Mouse (Mus musculus) limb, embryonic 14.5 days (tissue): ENCODE results near the gene Kdm1b. TPM values are rescaled to one million over a fixed set of nuclear protein-coding genes. Genes with fewer than 3 reads are reported as not detected.

Experiments
- ATAC-seq: fragments of 200-750 bp; cut with Nextera tagmentation; 2 replicates; pipeline ENCODE4 v1.8.0; 2017; ENCODE audit warnings: low read depth, moderate number of reproducible peaks, moderate TSS enrichment; ENCODE audit not compliant: low FRiP score
- DNase-seq: peaks from one replicate; pipeline ENCODE4 v3.0.0-alpha.2; 2015; ENCODE audit warnings: low spot score
- H3K27ac ChIP-seq: fragments of 300-500 bp; sonication (generic); replicated peaks from 2 replicates; pipeline ENCODE4 v1.5.1; 2014; ENCODE audit warnings: low read depth, mild to moderate bottlenecking, low read length, moderate library complexity, mixed read lengths
- H3K27me3 ChIP-seq: fragments of 300-500 bp; sonication (generic); 2 replicates; pipeline ENCODE4 v1.6.1; 2014; ENCODE audit warnings: low read length, mixed read lengths; ENCODE audit not compliant: control insufficient read depth, insufficient read depth
- H3K36me3 ChIP-seq: fragments of 300-500 bp; sonication (generic); 2 replicates; pipeline ENCODE4 v1.6.1; 2014; ENCODE audit warnings: mild to moderate bottlenecking, low read length, moderate library complexity, mixed read lengths; ENCODE audit not compliant: control insufficient read depth, insufficient read depth
- H3K4me1 ChIP-seq: fragments of 300-500 bp; sonication (generic); 2 replicates; pipeline ENCODE4 v1.6.1; 2014; ENCODE audit warnings: antibody characterized with exemption, low read length, mixed read lengths; ENCODE audit not compliant: control insufficient read depth, insufficient read depth
- H3K4me2 ChIP-seq: fragments of 300-500 bp; sonication (generic); replicated peaks from 2 replicates; pipeline ENCODE4 v1.6.1; 2014; ENCODE audit warnings: low read depth, mild to moderate bottlenecking, low read length, moderate library complexity; ENCODE audit not compliant: severe bottlenecking
- H3K4me3 ChIP-seq: fragments of 300-500 bp; sonication (generic); replicated peaks from 2 replicates; pipeline ENCODE4 v1.5.1; 2014; ENCODE audit warnings: low read length
- H3K9ac ChIP-seq: fragments of 300-500 bp; sonication (generic); 2 replicates; pipeline ENCODE4 v1.6.1; 2014; ENCODE audit warnings: mild to moderate bottlenecking, low read depth, low read length, moderate library complexity; ENCODE audit not compliant: severe bottlenecking
- H3K9me3 ChIP-seq: fragments of 300-500 bp; sonication (generic); 2 replicates; pipeline ENCODE4 v1.6.1; 2016; ENCODE audit warnings: low read length; ENCODE audit not compliant: control insufficient read depth
- POLR2A ChIP-seq: fragments of 200-500 bp; IDR thresholded peaks from 2 replicates; pipeline ENCODE4 v1.8.0; 2012; ENCODE audit warnings: inconsistent platforms, mild to moderate bottlenecking, moderate library complexity, borderline replicate concordance; ENCODE audit not compliant: insufficient read depth, insufficient read length; ENCODE audit errors: extremely low read depth
- WGBS: fragments of 180-500 bp; shearing (Covaris S2); extraction: QIAGEN DNeasy Blood & Tissue Kit; methylation state at CpG from one replicate; pipeline ENCODE4 v1.1.7; 2014; 5-methylcytosine and 5-hydroxymethylcytosine counted together
- polyA plus RNA-seq, 2 experiments: library from polyadenylated mRNA; depleted of rRNA in 1 of 2; stranded (reverse) in 1 of 2; unstranded in 1 of 2; fragments of >200 nt; fragmentation: Nextera tagmentation in 1 of 2; extraction: Ambion mirVana in 1 of 2; gene quantifications; 2 replicates each; pipeline versions ENCODE4 v1.2.1 to v1.2.3; 2012 to 2014

The Kdm1b gene
- polyA plus RNA-seq, 2 experiments, result 10.8 to 12.8 TPM

DNA sequence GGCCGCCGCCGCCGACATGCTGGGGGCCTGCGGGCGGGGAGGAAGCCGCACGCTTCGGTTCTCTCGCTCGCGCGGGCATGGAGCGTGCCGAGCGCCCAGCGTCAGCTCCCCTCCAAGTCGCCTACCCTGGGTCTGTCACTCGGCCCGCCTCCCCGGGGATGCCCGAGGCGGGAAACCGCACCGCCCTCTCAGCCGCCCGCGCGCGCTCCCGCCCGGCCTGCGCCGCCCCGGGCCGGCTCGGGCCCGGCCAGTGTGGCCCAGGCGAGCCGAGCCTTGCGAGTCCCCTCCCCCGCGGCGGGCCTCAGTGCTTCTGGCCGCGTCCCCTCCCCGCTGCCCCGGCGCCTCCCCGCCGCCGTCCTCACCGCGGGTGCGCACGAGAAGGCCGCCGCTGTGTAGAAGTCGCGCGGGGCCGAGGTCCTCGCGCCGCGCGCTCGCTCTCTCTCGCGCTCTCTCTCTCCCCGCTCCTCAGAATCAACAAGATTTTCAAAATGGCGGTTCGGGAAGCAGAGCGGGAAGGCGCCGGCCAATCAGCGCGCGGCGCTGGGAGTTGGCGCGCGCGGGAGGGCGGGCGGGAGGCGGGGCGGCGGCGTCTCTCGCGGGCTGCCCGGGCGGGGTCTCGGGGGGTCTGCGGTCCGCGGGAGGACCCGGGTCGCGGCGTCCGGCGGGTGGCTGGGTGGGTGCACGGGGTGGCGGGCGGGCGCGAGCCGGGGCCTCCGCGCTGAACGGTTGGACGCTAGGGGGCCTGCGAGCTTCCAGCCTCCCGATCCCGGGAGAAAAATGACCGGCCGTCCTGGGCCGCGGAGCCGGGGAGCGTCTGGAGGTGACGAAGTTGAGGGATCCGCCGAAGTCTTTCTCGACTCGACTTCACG, 62.6 kb downstream of the Kdm1b start, which contains the start of gene Dek:
Gene Dek, minus strand, starts transcription at position 491 of the 869 bp plus-strand sequence.
- Histone ChIP-seq H3K4me2 (peak within 1 kb of the TSS; percentile 79), H3K9me3 (no peaks in the 10 kb centered on the region), H3K4me1 (peaks cover 19% of the 10 kb centered on the region), H3K27ac (peak within 1 kb of the TSS; percentile 100), H3K36me3 (peaks cover 8% of the 10 kb centered on the region), H3K27me3 (no peaks in the 10 kb centered on the region), H3K4me3 (peak within 1 kb of the TSS; percentile 92), H3K9ac (peak within 1 kb of the TSS; percentile 96)
- DNase-seq (peak; percentile 91), ATAC-seq (peak; percentile 93)
- under 1% methylated on average over 60 of the region's 129 CpGs for WGBS
- peak; percentile 60; the same call in 1 of the 2 replicates for TF ChIP-seq POLR2A

- WGBS, result 0% methylated on average over 20 of the region's 20 CpGs
- ATAC-seq, result no peak
These were observed 63.2 kb downstream of the Kdm1b start for GRCm38 (mm10) chr13:47106580-47106888.

DNA sequence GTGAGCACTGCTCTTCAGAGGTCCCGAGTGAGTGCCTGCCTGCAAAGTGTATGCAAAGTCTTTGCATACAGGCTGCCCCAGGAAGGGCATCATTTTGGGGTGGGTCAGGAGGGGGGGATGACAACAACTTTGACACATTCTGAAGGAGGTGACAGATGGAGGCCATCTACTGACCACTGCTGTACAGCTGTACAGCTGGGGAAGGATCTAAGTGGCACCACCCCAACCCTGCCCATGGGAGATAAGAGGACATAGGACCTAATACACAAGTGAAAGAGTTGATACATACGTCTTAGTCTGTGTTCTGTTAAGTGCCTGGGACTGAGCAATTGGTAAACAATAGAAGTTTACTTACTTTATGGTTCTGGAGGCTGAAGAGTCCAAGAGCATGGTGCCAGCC, 65.9 kb downstream of the Kdm1b start:
- Histone ChIP-seq H3K27me3 (no peaks in the 10 kb centered on the region), H3K27ac (no peak overlapping the region), H3K9me3 (no peaks in the 10 kb centered on the region), H3K4me2 (no peak overlapping the region), H3K4me3 (no peak overlapping the region), H3K9ac (no peak overlapping the region), H3K36me3 (no peaks in the 10 kb centered on the region), H3K4me1 (peaks cover 7% of the 10 kb centered on the region)
- ATAC-seq (no peak), DNase-seq (no peak)
- no peak for TF ChIP-seq POLR2A
- WGBS, result 69% methylated on average over 2 of the region's 2 CpGs

More at GRCm38 (mm10) chr13:47106580-47106888, 63.2 kb downstream of the Kdm1b start:
- H3K4me3 ChIP-seq, result peak overlapping the region; percentile 92
- H3K27ac ChIP-seq, result peak overlapping the region; percentile 100
- peak overlapping the region; percentile 72 for H3K4me2 ChIP-seq
- no peaks in the 10 kb centered on the region for H3K27me3 ChIP-seq
- peaks cover 19% of the 10 kb centered on the region for H3K4me1 ChIP-seq
- no peak for DNase-seq
- H3K36me3 ChIP-seq, result peaks cover 3% of the 10 kb centered on the region
- H3K9ac ChIP-seq, result peak overlapping the region; percentile 96
- H3K9me3 ChIP-seq, result no peaks in the 10 kb centered on the region
- no peak for TF ChIP-seq POLR2A

GRCm38 (mm10) chr13:47111185-47111584, 67.9 kb downstream of the Kdm1b start:
- no peak for DNase-seq

DNA sequence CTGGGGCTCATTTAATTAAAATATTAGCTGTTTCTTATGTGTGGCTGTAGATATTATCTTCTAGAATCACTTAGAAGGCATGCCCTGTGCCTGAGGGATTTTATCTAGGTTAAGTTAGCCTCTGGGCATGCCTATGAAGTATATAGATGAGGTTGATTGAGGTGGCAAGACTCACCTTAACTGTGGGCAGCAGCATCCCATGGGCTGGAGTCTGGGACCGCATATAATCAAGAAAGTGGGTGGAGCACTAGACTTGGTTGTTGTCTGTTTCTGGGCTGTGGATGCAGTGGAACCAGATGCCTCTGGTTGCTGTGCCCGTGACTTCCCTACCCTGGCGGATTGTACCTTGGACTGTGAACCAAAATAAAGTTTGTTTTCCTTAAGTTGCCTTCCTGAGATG, 68.8 kb downstream of the Kdm1b start:
- no peak for TF ChIP-seq POLR2A
- DNase-seq (no peak), ATAC-seq (no peak)
- no peak overlapping the region for H3K9ac ChIP-seq
- no peak overlapping the region for H3K4me3 ChIP-seq
- no peaks in the 10 kb centered on the region for H3K9me3 ChIP-seq
- no peak overlapping the region for H3K27ac ChIP-seq
- no peaks in the 10 kb centered on the region for H3K27me3 ChIP-seq
- 65% methylated on average over 3 of the region's 3 CpGs for WGBS
- H3K36me3 ChIP-seq, result no peaks in the 10 kb centered on the region
- no peak overlapping the region for H3K4me2 ChIP-seq
- H3K4me1 ChIP-seq, result peaks cover 2% of the 10 kb centered on the region

More at GRCm38 (mm10) chr13:47111185-47111584, 67.9 kb downstream of the Kdm1b start:
- H3K4me2 ChIP-seq, result no peak overlapping the region
- no peaks in the 10 kb centered on the region for H3K36me3 ChIP-seq
- no peak for TF ChIP-seq POLR2A
- peaks cover 5% of the 10 kb centered on the region for H3K4me1 ChIP-seq
- no peaks in the 10 kb centered on the region for H3K27me3 ChIP-seq
- H3K9ac ChIP-seq, result no peak overlapping the region
- no peak overlapping the region for H3K4me3 ChIP-seq
- WGBS, result 80% methylated on average over 3 of the region's 3 CpGs
- no peaks in the 10 kb centered on the region for H3K9me3 ChIP-seq
- no peak for ATAC-seq
- no peak overlapping the region for H3K27ac ChIP-seq
